Mouse (Mus musculus): ENCODE results near the gene Mrpl34. TPM values are rescaled to one million over a fixed set of nuclear protein-coding genes. Genes with fewer than 3 reads are reported as not detected.

The Mrpl34 gene
- 18.8 TPM for polyA plus RNA-seq (2015; fragmentation: Illumina TruSeq; extraction: RNeasy Lipid Tissue Mini Kit (QIAGEN cat#74804); ENCODE audit: insufficient read depth, low read depth, low replicate concordance)

DNA sequence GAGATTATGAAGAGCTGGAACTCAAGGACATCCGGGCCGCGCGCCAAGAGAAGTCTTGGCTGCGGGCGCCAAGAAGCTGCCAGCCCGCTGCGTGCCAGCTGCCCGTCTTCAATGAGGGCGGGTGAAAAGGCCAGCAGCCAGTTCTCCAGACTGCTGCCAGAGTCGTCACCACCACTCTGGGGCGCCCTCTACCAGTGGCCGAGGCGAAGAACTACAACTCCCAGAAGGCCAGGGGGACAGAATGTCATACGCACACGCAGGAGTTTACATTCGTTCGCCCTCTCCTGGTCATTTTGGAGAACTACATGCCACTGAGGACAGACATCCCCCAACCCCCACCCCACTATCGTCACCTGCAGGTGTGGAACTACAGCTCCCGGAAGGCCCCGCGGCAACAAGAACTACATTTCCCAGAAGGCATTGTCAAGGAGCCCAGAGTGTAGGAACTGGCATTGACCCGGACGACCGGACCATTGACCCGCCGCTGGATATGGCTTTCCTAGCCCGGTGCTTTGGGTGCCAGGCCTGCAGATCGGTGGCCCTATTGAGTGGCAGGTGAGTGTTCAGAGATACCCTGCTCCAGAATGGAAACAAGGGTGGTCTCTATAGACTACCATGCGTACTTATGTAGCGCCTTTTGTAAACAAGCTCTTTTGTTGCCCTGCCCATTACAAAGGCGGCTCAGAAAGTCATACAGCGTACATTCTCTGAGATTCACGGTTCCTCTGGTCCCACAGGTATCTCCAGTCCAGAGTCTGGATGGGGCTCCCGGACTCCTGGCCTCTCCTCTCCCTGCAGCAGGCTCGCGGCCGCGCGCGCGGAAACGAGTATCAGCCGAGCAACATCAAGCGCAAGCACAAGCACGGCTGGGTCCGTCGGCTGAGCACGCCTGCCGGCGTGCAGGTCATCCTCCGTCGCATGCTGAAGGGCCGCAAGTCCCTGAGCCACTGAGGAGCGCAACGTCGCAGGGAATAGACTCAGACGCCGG lies at the start of gene Mrpl34:
Gene Mrpl34, plus strand, starts transcription at position 447 of the 988 bp plus-strand sequence.

GRCm38 (mm10) chr8:71463188-71464033 lies 1.3 kb upstream of the Mrpl34 start, which contains the start of gene Abhd8:
Gene Abhd8 (minus strand): TSS chr8:71463655.

GRCm38 (mm10) chr8:71468916-71469315 lies 4.2 kb downstream of the Mrpl34 start, which contains the start of gene Dda1:
Gene Dda1 (plus strand): TSS chr8:71469199.

DNA sequence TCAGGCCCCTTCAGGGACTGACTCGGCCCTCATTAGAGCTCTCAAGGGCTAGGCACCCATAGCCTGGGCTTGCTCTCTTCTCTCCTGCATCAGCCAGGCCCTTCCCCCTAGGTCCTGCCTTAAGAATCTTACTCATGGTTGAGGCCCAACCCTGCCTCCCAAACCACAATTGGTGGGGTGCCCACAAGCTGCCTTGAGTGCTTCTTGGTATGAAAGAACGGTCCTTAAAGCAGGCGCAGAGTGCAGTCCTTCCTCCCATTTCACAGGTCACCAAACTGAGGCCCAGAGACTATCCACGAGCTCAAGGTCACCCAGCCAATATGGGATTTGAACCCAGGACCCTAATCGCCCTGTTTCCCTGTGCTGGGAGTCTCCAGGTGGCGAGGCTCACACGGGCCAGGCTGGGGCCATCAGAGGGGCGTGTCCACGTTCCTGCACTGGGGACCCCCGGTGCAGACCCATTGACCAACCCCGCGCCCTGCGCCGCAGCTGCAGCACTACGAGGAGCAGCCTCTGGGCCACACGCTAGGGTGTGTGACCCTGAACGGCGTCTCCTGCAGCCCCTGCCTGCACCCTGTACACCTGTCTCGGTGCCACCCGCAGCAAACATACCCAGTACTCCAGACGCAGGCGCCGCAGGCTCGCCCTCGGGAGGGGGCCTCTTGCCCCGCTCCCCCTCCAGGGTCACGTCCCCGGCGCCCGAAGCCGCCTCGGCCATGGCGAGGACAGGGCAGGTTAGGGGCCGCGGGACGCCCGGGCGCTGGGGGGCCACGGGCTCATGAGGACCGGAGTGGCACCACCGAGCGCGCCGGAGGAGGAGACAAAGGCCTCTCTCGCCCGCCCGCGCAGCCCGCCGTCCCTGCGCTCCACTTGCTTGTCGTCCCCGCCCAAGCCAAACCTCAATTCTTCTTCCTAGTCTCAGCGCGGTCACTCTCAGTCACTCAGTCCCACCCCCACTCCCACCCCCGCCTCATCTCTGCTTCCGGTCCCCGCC lies 20.7 kb downstream of the Mrpl34 start, which contains the start of gene Ano8:
Gene Ano8, minus strand, starts transcription at position 822 of the 994 bp plus-strand sequence.

DNA sequence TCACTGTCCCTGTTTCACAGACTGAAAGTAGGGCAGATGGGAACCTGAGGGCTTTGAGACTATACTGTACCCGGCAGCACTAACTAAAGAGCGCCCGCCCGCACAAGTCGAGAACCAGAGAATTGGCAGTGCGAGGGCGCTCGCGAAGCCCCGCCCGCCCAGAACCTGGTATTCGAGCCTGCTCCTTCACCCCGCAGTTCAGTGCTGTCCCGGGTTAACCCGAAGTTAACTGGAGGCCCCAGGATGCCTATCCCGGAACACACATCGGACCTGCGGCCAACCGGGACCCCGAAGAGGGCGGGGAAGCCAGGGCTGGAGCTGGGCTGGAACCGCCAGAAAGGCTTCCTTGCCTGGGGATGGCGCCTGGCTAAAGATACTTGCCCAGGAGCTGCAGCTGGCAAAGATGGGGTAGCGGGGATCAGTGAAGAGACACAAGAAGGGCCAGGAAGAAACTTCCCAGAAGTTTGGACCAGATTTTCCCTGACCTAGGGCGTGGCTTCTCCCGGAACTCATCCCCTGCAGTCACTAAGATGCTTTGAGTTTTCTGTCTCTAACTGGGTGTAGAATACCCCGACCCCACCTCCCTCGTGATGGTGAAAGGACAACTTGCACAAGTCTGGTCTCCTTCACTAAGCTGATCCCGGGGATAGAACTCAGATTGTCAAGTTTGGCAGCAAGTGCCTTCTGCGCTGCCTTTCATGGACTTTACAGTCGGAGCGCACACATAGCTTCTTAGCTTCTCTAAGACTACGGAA lies 23.1 kb downstream of the Mrpl34 start, which contains the start of gene Gtpbp3:
Gene Gtpbp3, plus strand, starts transcription at position 413 of the 755 bp plus-strand sequence.

GRCm38 (mm10) chr8:71511644-71512043 lies 46.9 kb downstream of the Mrpl34 start, which contains the start of gene Plvap:
Gene Plvap (minus strand): TSS chr8:71511752.

Other genes starting within 250 kb of the Mrpl34 start
- gene Myo9b, start 192.2 kb upstream of the Mrpl34 start, polyA plus RNA-seq (2015; fragmentation: Illumina TruSeq; extraction: RNeasy Lipid Tissue Mini Kit (QIAGEN cat#74804); ENCODE audit: insufficient read depth, low read depth, low replicate concordance) = 10.9 TPM
- gene Haus8, start 192.0 kb upstream of the Mrpl34 start, polyA plus RNA-seq (2015; fragmentation: Illumina TruSeq; extraction: RNeasy Lipid Tissue Mini Kit (QIAGEN cat#74804); ENCODE audit: insufficient read depth, low read depth, low replicate concordance) = 2.2 TPM
- gene Use1, start 98.1 kb upstream of the Mrpl34 start, polyA plus RNA-seq (2015; fragmentation: Illumina TruSeq; extraction: RNeasy Lipid Tissue Mini Kit (QIAGEN cat#74804); ENCODE audit: insufficient read depth, low read depth, low replicate concordance) = 66.0 TPM
- gene Ocel1, start 93.7 kb upstream of the Mrpl34 start, polyA plus RNA-seq (2015; fragmentation: Illumina TruSeq; extraction: RNeasy Lipid Tissue Mini Kit (QIAGEN cat#74804); ENCODE audit: insufficient read depth, low read depth, low replicate concordance) = 4.2 TPM
- 19.9 TPM for gene Nr2f6, start 83.0 kb upstream of the Mrpl34 start, polyA plus RNA-seq (2015; fragmentation: Illumina TruSeq; extraction: RNeasy Lipid Tissue Mini Kit (QIAGEN cat#74804); ENCODE audit: insufficient read depth, low read depth, low replicate concordance)
- gene Ushbp1, start 69.2 kb upstream of the Mrpl34 start, polyA plus RNA-seq (2015; fragmentation: Illumina TruSeq; extraction: RNeasy Lipid Tissue Mini Kit (QIAGEN cat#74804); ENCODE audit: insufficient read depth, low read depth, low replicate concordance) = 21.8 TPM
- 24.6 TPM for gene Babam1, start 68.1 kb upstream of the Mrpl34 start, polyA plus RNA-seq (2015; fragmentation: Illumina TruSeq; extraction: RNeasy Lipid Tissue Mini Kit (QIAGEN cat#74804); ENCODE audit: insufficient read depth, low read depth, low replicate concordance)
- not detected for gene Ankle1, start 58.9 kb upstream of the Mrpl34 start, polyA plus RNA-seq (2015; fragmentation: Illumina TruSeq; extraction: RNeasy Lipid Tissue Mini Kit (QIAGEN cat#74804); ENCODE audit: insufficient read depth, low read depth, low replicate concordance)
- 4.1 TPM for gene Abhd8, start 1.3 kb upstream of the Mrpl34 start, polyA plus RNA-seq (2015; fragmentation: Illumina TruSeq; extraction: RNeasy Lipid Tissue Mini Kit (QIAGEN cat#74804); ENCODE audit: insufficient read depth, low read depth, low replicate concordance)
- 13.0 TPM for gene Dda1, start 4.2 kb downstream of the Mrpl34 start, polyA plus RNA-seq (2015; fragmentation: Illumina TruSeq; extraction: RNeasy Lipid Tissue Mini Kit (QIAGEN cat#74804); ENCODE audit: insufficient read depth, low read depth, low replicate concordance)
- gene Ano8, start 21.0 kb downstream of the Mrpl34 start, polyA plus RNA-seq (2015; fragmentation: Illumina TruSeq; extraction: RNeasy Lipid Tissue Mini Kit (QIAGEN cat#74804); ENCODE audit: insufficient read depth, low read depth, low replicate concordance) = 4.7 TPM
- gene Gtpbp3, start 23.1 kb downstream of the Mrpl34 start, polyA plus RNA-seq (2015; fragmentation: Illumina TruSeq; extraction: RNeasy Lipid Tissue Mini Kit (QIAGEN cat#74804); ENCODE audit: insufficient read depth, low read depth, low replicate concordance) = 7.9 TPM
- gene Plvap, start 46.8 kb downstream of the Mrpl34 start, polyA plus RNA-seq (2015; fragmentation: Illumina TruSeq; extraction: RNeasy Lipid Tissue Mini Kit (QIAGEN cat#74804); ENCODE audit: insufficient read depth, low read depth, low replicate concordance) = 236 TPM
- gene Ccdc194, start 60.8 kb downstream of the Mrpl34 start, polyA plus RNA-seq (2015; fragmentation: Illumina TruSeq; extraction: RNeasy Lipid Tissue Mini Kit (QIAGEN cat#74804); ENCODE audit: insufficient read depth, low read depth, low replicate concordance) = not detected
- gene Bst2, start 72.5 kb downstream of the Mrpl34 start, polyA plus RNA-seq (2015; fragmentation: Illumina TruSeq; extraction: RNeasy Lipid Tissue Mini Kit (QIAGEN cat#74804); ENCODE audit: insufficient read depth, low read depth, low replicate concordance) = 43.2 TPM
- gene Mvb12a, start 78.0 kb downstream of the Mrpl34 start, polyA plus RNA-seq (2015; fragmentation: Illumina TruSeq; extraction: RNeasy Lipid Tissue Mini Kit (QIAGEN cat#74804); ENCODE audit: insufficient read depth, low read depth, low replicate concordance) = 48.0 TPM
- 3.8 TPM for gene Tmem221, start 93.9 kb downstream of the Mrpl34 start, polyA plus RNA-seq (2015; fragmentation: Illumina TruSeq; extraction: RNeasy Lipid Tissue Mini Kit (QIAGEN cat#74804); ENCODE audit: insufficient read depth, low read depth, low replicate concordance)
- gene Nxnl1, start 101.6 kb downstream of the Mrpl34 start, polyA plus RNA-seq (2015; fragmentation: Illumina TruSeq; extraction: RNeasy Lipid Tissue Mini Kit (QIAGEN cat#74804); ENCODE audit: insufficient read depth, low read depth, low replicate concordance) = not detected
- 33.1 TPM for gene Slc27a1, start 103.9 kb downstream of the Mrpl34 start, polyA plus RNA-seq (2015; fragmentation: Illumina TruSeq; extraction: RNeasy Lipid Tissue Mini Kit (QIAGEN cat#74804); ENCODE audit: insufficient read depth, low read depth, low replicate concordance)
- gene Pgls, start 127.2 kb downstream of the Mrpl34 start, polyA plus RNA-seq (2015; fragmentation: Illumina TruSeq; extraction: RNeasy Lipid Tissue Mini Kit (QIAGEN cat#74804); ENCODE audit: insufficient read depth, low read depth, low replicate concordance) = 39.9 TPM
- 1.00 TPM for gene Fam129c, start 132.7 kb downstream of the Mrpl34 start, polyA plus RNA-seq (2015; fragmentation: Illumina TruSeq; extraction: RNeasy Lipid Tissue Mini Kit (QIAGEN cat#74804); ENCODE audit: insufficient read depth, low read depth, low replicate concordance)
- 17.5 TPM for gene Colgalt1, start 146.0 kb downstream of the Mrpl34 start, polyA plus RNA-seq (2015; fragmentation: Illumina TruSeq; extraction: RNeasy Lipid Tissue Mini Kit (QIAGEN cat#74804); ENCODE audit: insufficient read depth, low read depth, low replicate concordance)
- gene Unc13a, start 206.8 kb downstream of the Mrpl34 start, polyA plus RNA-seq (2015; fragmentation: Illumina TruSeq; extraction: RNeasy Lipid Tissue Mini Kit (QIAGEN cat#74804); ENCODE audit: insufficient read depth, low read depth, low replicate concordance) = 2.6 TPM
- 4.8 TPM for gene Jak3, start 211.3 kb downstream of the Mrpl34 start, polyA plus RNA-seq (2015; fragmentation: Illumina TruSeq; extraction: RNeasy Lipid Tissue Mini Kit (QIAGEN cat#74804); ENCODE audit: insufficient read depth, low read depth, low replicate concordance)
- gene Insl3, start 224.3 kb downstream of the Mrpl34 start, polyA plus RNA-seq (2015; fragmentation: Illumina TruSeq; extraction: RNeasy Lipid Tissue Mini Kit (QIAGEN cat#74804); ENCODE audit: insufficient read depth, low read depth, low replicate concordance) = not detected
- gene B3gnt3, start 236.8 kb downstream of the Mrpl34 start, polyA plus RNA-seq (2015; fragmentation: Illumina TruSeq; extraction: RNeasy Lipid Tissue Mini Kit (QIAGEN cat#74804); ENCODE audit: insufficient read depth, low read depth, low replicate concordance) = 2.7 TPM